Mouse (Mus musculus) kidney, postnatal 10 days (tissue): ENCODE measurements at regions not wholly inside any gene's neighbourhood (a gene's known extent, or its start where the extent isn't known, plus 50 kb on each side); places are given as distances from the start of the nearest gene placed in this dataset.
A peak's percentile ranks its signal among the peaks of the same experiment; 100 is the strongest.
"Not testable (repeated sequence)": the region's sequence is repeated elsewhere in the genome, so short reads cannot be mapped to it uniquely, and the experiment has no call there.

Experiments used
- DNase-seq: peaks from one replicate; pipeline ENCODE4 v3.0.0; 2021; ENCODE audit warnings: mixed read lengths

DNA sequence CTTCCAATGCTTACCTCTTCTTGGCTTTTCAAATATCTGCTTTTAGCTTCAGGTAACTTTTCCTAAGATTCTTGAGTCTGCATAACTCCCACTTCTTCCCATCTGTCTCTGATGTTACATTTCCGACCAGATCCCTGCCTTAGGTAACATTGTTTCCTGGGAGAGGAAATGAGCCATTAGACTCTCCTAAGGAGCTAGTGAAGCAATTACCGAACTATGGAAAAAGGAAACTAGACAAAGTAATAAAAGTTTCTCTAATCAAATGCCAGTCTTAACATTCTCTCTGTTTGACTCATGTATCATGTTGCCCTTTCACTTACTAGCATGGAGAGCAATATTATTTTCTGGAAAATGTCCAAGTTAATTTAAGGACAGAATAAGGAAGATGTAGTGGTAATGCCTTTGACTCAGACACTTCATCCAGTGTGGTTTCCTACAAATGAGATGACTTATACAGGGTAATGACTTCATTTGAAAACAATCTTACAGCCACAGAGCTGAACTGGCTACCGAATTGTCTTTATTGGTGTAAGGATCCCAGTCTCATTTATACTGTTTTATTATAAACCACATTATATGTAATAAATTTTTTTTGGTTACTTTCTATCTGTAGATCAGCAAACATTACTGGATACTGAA lies 263.8 kb upstream of the Fam84a start:
- no peak for DNase-seq

DNA sequence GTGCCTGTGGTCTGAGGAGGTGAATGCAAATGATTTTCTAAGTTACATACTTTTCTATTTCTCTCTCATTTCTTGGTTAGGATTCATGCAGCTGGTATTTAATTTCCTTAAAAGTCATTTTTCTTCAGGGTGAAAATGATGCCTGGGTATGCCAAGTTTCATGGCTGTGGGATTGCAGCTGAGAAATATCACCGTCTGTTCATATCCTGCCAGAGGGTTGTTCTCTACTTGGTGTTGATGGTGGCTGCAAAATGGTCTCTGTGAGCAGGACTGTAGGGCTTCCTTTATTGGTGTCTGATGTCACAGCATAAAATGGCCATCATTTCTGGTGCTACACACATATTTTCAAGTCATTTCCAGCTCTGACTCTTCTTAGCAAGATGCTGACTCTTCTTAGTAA lies 259.2 kb upstream of the Fam84a start:
- DNase-seq = no peak

DNA sequence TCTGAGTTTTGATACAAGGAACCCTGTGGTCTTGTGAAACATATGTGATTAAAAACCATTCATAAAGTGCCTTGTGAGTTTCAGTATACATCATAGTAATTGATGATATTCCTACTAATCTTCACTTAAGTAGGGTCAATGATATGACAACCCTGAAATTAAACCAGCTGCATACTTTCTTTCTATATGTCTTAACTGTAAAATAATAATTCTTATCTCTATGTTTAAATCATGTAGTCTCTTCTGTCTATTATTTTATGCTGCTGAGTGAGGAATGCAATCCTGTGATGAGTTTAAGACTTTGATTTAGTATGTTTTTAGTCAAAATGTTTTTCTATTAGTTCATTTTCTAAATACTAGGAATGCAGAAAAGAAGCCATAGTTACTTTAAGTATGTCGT lies 253.9 kb upstream of the Fam84a start:
- DNase-seq = no peak

DNA sequence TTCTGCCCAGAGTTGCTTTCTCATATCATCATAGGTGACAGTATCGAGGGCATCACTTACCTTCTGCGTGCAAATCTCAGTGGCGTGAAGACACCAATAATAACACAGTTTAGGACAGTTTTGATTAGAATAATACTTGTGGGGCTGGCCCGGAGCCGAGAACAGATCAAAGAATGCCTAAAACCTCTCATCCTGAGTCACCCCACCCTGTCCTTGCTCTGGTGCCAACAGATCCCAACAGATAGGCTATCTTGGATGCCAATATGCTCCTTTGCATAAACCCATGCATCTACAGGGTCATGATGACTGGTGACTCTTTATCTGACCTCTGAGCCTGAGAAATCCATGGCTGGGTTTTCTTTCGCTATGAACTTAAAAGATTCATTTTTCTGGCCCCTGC lies 224.4 kb upstream of the Fam84a start:
- no peak for DNase-seq

DNA sequence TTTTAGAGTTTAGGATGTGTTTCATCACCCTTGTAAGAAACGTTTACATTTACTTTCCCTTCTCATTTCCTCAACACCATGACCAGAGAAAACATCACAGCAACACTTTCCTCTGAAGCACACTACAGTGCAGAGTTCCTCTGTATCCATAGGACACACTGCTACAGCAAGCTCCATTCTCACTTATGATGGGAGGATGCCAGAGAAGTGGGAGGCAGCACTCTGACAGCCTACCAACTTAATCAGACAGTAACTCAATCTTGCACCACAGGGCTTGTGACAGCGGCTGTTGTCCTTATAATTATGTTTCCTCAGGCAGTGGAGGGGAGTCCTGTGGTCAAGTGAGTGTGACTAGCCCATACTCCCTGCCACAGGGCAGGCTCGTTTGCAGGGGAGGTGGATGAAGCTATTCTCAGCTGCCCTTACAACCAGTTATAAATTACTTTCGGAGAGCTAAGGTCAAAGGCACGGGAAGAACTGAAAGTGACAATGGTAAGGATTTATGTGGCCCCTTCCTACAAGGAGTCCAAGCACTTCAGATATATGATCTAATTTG lies 186.5 kb upstream of the Fam84a start:
- no peak for DNase-seq

DNA sequence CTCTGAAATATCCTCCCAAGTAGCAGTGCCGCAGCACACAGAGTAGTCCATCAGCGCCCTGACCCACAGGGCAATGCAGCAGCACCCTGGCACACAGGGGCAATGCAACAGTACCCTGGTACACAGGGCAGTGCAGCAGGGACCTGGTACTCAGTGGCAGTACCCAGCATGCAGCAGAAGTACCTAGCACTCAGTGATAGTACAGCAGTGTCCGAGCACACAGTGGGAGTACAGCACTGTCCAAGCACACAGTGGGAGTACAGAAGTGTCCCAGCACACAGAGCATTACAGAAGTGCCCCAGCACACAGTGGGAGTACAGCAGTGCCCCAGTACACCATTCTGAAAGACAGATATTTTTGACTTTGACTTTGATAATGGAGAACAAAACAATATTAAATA lies 186.0 kb upstream of the Fam84a start:
- DNase-seq = no peak

DNA sequence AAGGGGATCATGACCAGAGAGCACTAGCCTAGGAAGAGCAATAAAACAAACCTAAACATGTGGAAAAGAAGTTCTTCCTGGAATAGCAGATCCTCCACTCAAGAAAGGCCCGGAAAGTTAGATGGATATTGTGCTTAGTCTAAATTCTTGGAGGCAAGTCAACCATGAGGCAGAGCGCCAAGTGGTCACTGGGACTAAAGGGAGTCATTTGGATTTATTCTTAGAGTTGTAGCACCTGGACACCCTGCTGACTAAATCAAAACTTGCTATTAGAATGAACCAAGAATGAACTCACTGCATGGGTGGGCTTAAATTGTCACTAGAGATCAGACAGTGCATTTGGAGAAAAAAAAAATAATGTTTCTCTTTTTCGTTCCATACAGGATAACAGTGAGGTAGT lies 166.8 kb upstream of the Fam84a start:
- peak; percentile 15 for DNase-seq

DNA sequence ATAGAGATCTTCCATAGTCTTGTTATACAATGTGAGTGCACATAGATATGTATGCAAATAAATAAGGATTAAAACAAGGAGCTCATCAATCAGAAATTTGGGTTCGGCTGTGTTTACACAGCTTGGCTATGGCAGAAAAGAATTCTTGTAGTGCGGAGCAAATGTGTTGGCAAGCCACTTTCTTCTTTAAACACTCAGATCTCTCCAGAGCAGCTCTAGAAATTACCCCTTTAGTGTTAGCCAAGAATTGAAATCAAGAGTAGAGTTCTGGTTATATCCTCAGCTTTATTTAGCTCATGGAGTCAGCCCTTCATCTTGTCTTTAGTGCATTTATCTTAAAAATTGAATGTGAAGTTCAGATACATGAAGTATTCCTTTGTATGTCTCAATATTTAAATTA lies 164.5 kb upstream of the Fam84a start:
- DNase-seq = no peak

DNA sequence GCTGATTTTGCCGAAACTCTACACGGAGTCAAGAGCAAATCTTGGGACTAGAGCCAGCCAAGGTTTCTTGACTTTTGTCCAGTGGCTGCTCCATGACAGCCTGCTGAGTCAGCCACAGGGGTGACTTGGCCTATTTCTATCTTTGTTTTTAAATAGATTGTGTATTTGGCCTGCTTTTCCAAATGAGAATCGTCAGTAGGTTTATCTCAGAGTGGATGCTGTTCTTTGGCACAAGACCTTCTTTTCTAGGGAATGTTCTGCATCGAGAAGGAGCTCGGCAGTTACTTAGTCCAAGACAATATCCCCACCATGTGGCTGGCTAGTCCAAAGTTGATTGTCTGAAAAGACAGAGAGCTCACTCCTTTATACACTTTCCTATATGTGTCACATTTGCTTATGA lies 163.9 kb upstream of the Fam84a start:
- DNase-seq = peak; percentile 37

DNA sequence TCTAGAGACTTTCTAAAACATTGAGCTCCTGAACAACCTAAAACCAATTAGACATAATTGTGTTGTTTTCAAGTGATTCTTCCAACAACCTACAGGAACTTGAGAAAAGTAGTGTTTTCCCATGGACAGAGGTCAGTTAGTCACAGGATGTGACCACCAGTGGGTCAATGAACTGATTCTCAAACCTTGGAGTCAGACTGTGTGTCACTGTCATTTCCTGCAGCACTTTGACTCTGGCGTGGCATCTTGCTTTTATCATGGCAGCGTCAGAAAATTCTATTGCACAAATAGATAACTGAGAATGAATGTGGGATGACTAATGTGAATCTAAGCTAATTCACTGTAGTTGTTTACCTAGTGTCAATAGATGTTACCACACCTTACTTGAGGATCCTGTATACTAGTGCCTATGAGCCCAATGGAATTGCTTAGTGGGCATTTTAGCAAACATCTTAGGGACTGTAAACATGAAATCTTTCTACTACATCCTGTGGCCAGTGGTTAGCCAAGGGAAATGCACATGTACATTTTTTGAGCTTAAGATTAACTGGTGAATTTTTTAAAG lies 150.6 kb upstream of the Fam84a start:
- DNase-seq = no peak

DNA sequence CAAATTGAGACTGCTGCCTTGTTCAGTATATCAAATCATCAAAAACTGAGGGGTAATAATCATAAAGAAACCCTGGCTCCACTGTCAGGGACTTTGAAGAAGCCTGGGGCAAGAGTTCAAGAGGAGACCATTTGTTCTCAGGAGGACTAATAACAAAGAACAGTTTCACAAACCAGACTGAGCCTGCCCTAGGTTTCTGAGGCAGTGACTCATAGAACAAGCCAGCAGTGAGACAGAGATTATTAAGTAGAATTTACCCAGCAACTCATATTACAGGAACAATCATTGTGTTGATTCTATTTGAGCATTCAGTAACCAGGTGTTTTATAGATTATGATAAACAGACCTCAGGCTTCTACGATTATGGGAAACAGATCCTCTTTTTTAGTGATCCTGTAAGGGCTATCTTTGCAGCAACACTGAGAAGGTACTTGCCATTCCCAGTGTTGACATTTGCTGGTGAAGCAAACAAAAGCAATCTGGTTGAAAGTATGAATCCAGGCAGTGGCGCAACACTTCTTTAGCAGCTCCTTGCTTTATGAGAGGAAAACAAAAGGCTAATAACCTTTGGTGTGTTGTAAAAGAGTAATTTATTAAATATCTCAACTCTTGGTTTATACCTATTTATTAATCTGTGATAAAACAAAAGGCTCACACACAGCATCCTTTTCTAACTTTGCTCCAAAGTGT lies 150.0 kb upstream of the Fam84a start:
- no peak for DNase-seq

DNA sequence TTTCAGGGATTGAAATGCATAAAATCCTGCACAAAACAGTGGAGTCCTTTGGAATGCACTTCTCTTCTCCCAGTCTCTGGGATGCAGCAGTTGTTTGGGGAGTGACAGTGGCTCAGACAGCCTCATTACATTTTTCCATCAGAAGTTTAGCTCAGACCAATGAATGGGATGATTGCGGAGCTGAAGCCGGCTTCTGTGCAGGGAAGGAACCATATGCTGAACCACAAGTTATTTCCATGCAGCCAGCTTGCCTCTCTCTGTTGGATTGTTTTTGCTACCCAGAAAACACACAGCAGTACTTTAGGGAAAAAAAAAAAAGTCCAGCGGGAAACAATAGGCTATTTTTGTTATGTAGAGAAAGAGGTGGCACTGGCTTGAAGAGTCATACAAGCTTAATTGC lies 140.2 kb upstream of the Fam84a start:
- no peak for DNase-seq

DNA sequence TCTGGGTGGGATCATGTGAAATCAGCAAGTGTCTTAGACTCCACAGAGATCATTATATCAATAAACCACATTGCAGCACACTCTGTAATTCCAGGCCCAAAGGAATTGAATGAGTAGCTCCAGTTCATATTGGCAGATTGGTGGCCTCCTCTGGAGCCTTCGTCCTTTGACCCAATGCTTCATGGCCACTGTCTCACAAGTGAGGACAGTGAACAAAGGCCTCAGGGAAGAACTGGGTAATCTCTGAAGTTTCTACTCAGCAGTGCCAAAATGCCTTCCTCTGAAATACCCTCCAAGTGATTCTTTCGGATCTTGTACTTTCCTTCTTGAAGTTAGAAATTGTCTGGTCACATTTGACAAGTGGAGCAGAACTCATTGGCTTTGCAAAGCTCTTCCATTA lies 135.8 kb upstream of the Fam84a start:
- DNase-seq = no peak

DNA sequence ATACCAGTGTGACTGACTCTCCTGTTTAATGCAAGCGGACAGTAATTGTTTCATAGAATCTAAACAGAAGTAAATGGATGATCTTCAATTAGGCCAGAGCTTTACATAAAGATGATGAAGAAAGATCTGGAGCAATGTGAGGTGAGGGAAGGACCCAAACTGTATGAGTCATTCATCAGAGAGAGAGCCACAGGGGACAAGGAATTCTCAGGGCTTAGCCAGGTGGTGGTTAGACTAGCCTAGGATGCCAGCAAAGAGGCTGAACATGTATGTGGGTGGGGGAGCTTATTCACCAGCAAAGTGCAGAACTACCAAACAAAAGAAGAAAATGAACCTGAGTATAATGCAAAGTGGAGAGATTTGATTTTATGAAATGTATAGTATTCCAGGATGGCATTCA lies 134.8 kb upstream of the Fam84a start:
- DNase-seq = no peak

DNA sequence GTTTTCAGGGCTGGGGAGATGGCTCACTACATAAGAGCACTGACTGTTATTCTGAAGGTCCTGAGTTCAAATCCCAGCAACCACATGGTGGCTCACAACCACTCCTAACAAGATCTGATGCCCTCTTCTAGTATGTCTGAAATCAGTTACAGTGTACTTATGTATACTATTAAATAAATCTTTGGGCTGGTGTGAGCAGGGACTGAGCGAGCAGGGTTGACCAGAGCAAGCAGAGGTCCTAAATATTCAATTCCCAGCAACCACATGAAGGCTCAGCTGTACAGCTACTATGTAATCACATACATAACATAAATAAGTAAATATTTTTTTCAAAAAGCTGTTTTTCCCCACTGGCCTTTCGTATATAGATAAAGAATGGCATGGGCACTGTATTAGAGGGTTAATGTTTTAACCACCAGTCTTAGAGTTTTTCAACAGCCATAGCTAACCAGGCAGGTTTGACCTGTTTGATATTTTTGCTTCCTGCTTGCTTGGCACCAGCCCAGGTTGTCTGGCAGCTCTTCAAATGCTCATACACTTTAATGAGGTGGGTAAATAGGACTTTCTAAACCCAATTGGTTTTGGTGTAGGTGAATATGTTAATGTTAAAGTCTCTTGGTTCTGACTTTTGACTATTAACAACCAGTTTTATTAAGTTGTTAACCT lies 134.1 kb upstream of the Fam84a start:
- peak; percentile 81 for DNase-seq

DNA sequence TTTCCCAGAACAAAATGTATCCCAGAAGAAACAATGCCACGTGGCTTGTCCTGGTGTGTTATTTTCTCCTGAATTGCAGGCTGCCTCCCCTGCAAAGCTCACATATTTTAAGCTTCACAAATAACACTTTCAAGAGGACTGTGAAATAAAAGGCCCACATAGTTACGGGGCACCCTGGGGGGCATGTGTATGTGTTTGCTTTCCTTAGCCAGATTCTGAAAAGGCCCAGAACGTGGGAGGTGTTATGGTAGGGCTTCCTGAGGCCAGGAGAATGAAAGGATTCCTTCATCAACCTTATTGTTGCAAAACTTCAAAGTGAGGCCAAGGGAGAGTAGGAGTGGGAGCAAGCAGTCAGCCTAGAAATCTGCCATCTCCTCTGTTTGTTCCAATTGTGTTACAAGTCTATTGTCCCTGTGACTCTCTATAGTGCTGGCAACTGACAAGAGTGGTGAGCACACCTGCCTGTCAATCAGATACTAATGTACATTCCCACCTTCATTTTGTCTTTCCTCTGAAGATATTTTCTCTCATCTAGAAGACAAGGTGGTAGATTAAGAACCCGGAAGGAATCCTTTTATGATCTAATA lies 131.3 kb upstream of the Fam84a start:
- DNase-seq = no peak

DNA sequence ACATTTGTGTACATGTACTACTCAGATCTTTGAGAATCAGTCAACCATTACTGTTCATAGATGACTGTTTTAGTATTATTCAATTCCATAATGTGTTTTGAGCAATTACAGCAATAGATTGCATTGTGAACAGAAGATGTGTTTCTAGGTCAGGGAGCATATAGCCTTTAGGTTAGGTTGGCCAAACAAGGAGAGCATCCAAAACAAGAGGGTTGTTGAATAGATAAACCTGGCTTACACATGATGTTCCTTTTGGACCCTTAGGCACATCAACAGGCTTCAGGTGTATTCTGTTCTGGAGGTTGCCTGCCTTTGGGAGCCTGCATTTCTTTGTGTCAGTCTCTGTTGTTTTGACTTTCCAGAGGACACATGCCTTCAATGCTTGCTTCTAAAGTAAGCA lies 123.4 kb upstream of the Fam84a start:
- DNase-seq = no peak

DNA sequence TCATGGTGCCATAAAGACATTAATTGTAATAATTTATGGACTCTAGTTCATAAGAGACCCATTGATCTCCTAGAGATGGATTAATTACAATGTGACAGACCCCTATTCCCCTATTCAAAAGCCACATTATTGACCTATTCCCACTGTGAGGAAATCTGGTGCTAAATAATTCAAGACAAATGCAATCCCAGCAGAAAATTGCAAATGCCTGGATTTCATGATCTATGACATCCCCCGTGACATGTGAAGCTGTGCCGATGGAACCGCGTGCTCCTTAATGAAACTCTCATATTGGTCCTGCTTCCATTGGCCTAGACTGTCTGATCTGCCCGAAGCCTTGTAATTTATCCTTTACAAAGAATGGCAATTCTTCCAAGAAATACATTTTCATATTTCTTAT lies 122.9 kb upstream of the Fam84a start:
- DNase-seq = no peak

DNA sequence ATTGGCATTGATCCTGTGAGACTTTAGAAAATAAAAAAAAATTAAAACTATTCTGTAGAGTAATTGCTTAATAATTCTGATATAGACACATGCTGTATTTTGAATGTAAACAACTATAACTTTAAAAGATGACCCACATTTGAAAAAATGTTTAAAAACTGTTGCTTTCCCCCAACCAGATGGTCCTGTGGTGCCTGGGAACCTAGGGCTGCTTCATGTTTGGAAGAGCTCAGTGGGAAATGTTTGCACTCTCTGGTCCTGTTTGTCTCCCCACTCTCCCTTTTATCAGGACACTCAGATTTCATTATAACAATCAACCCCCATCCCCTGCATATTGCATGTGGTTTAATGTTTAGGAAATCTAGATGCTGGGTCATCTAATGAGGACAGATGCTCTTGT lies 119.4 kb upstream of the Fam84a start:
- DNase-seq = no peak

DNA sequence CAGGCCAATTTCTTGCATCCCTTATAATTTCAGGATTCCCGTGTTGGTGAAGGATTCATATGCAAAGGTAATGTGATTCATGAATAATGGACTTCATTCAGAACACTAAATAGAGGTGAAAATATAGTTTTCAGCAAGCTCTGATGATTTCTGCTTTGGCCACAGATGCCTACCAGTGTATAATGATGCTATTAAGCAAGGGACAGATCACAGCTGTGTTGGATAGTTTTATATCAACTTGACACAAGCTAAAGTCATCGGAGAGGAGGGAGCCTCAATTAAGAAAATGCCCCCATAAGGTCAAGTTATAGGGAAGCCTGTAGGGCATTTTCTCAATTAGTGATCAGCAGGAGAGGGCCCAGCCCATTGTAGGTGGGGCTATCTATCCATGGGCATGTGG lies 109.2 kb upstream of the Fam84a start:
- DNase-seq = no peak

DNA sequence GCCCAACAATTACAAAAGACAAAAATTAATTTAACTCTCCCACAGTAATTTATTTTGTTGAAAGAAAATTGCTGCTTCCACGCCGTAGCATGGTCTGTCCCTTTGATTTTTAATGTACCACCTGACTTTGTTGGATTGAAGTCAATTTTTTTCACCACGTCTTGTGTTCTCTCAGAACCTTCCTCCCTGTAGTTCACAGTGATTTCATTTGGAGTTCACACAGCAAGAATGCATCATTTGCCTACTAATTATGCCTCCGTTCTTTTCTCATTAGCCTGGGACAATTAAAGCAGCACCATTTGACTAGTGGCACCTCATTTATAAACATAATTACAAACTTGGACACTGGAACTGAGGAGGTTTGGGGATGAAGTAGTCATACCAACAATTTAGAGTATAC lies 108.4 kb upstream of the Fam84a start:
- DNase-seq = no peak

DNA sequence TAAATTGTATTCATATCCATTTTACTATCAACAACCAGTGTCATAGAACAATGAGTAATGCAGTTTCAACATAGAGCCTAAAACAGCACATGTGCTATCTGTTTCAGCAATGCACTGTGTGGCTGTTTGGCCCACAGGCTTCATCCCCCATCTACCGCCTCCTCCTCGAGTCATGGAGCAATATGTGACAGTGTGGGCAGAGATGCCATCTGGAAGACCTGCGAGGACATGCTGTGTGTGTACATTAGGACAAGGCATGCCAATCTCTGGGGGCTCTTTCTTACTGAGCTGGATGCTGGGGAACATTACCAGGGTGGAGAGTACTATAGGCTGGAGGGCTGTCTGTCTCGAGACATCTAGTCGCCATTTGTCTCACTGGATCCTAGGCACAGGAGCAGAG lies 101.5 kb upstream of the Fam84a start:
- DNase-seq = no peak

DNA sequence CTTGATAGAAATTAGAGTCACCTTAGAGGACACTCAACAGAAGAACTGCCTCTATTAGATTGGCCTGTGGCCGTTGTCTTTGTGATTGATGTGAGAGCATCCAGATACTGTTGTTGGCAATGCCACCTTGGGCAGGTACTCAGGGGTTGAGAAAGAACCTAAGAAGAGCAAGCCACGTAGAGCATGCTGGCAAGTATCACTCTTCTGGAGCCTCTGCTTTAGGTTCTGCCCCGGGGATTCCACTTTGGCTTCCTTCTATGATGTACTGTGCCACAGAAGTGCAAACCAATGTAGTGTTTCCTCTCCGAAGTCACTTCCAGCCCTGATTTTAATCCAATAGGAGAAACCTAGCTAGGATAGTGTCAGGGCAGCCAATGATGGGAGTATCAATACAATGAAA lies 98.3 kb upstream of the Fam84a start:
- DNase-seq = no peak

DNA sequence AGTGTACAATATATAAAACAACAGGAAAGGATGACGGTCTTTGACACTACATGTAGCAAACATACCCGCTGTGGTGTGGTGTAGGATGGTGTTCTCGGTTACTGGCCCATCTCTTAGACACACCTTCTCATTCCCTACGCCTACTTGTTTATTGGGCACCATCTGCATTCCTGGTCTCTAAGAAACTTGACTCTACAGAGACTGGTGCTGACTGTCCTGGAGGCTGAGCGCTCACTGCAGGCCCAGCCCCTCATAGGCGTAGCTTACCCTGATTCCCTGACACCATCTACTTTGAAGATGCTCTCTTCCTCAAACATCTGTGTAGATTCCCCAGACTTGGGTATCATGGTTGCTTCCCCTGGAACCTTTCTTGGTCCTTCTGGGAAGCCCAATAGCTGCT lies 90.9 kb upstream of the Fam84a start:
- not testable (repeated sequence) for DNase-seq
